9 mouse cellular contexts compared by ENCODE assay signal in the genomic region with DNA sequence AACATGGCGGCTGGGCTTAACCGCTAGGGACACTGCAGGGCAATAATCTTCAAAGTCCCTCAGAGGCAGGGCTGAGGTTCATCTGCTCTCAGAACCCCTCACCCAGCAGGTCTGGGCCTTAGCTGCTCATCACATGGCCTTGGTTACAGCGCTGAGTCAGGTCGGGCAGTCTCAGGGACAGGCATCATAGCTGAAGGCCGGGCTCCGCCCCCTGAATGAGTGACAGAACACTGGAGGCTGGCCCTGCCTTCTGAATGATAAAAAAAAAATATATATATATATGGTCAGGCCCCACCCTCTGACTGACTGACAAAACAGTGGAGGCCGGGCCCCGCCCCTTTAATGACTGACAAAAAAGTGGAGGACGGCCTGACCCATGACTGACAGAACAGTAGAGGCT. TPM values are rescaled to one million over a fixed set of nuclear protein-coding genes. Genes with fewer than 3 reads are reported as not detected.
DNase-seq lines count a peak whose midpoint lies in the region; ATAC-seq and TF ChIP-seq lines count a peak whose summit lies in the region.
"Had no signal": no experiment of that assay in that cellular context is flagged by ENCODE, and none has a peak within 500 bp of the region (broad histone marks: within the 10 kb centered on the region; RNA-seq: fewer than 3 reads in every experiment).

No protein-coding gene starts in this region.

- intact Hi-C loops in heart, postnatal 25 days (cut with DNase I): no loop called here

- ATAC-seq in heart, embryonic 12.5 days (ENCODE audit: insufficient number of reproducible peaks, low FRiP score): peak; percentile 75
- peak; percentile 60 for ATAC-seq in limb, embryonic 13.5 days (ENCODE audit: low FRiP score, low read depth)
- peak; percentile 75 for ATAC-seq in stomach, postnatal 0 days (ENCODE audit: low FRiP score, low TSS enrichment)

- peak overlapping the region; percentile 38 for H3K4me2 ChIP-seq in heart, embryonic 12.5 days
- H3K4me2 ChIP-seq in limb, embryonic 13.5 days (replicated peaks): 0 out of 2 replicates have a peak overlapping the region, but pooled peaks have one; percentile 11
- no peak overlapping the region for H3K4me2 ChIP-seq in stomach, postnatal 0 days (replicated peaks; ENCODE audit: low read depth)
- H3K4me2 ChIP-seq: embryonic facial prominence, embryonic 12.5 days had no signal

- no peak for DNase-seq in heart, postnatal 25 days (ENCODE audit: low spot score)
- peak; percentile 25 for DNase-seq in thymus, postnatal 0 days (ENCODE audit: low spot score)
- DNase-seq in thymus, postnatal 4 days: no peak
- no peak for DNase-seq in stomach, postnatal 0 days (ENCODE audit: low spot score)
- no peak for DNase-seq in thymus, postnatal 36 days
- no peak for DNase-seq in right cerebral cortex, adult 18-20 months

- no peaks in the 10 kb centered on the region for H3K36me3 ChIP-seq in heart, embryonic 12.5 days
- H3K36me3 ChIP-seq in limb, embryonic 13.5 days: no peaks in the 10 kb centered on the region
- no peaks in the 10 kb centered on the region for H3K36me3 ChIP-seq in stomach, postnatal 0 days (ENCODE audit: control insufficient read depth, insufficient read depth, low read length)
- H3K36me3 ChIP-seq: embryonic facial prominence, embryonic 12.5 days had no signal

- H3K4me3 ChIP-seq in heart, embryonic 12.5 days: no peak overlapping the region
- no peak overlapping the region for H3K4me3 ChIP-seq in limb, embryonic 13.5 days
- H3K4me3 ChIP-seq in stomach, postnatal 0 days (ENCODE audit: low read depth, low read length): no peak overlapping the region
- H3K4me3 ChIP-seq: embryonic facial prominence, embryonic 12.5 days had no signal

- H3K9me3 ChIP-seq in heart, embryonic 12.5 days (replicated peaks): no peaks in the 10 kb centered on the region
- no peaks in the 10 kb centered on the region for H3K9me3 ChIP-seq in limb, embryonic 13.5 days
- H3K9me3 ChIP-seq in stomach, postnatal 0 days (ENCODE audit: control insufficient read depth, low read length): no peaks in the 10 kb centered on the region
- H3K9me3 ChIP-seq: embryonic facial prominence, embryonic 12.5 days had no signal

- WGBS in heart, embryonic 12.5 days: 21% methylated on average over 9 of the region's 9 CpGs
- 22% methylated on average over 9 of the region's 9 CpGs for WGBS in limb, embryonic 13.5 days
- WGBS in stomach, postnatal 0 days: 30% methylated on average over 9 of the region's 9 CpGs

- no peak for TF ChIP-seq CTCF in stomach, postnatal 0 days (IDR thresholded peaks at IDR 0.05; ENCODE audit: low read depth)

- no peaks in the 10 kb centered on the region for H3K27me3 ChIP-seq in heart, embryonic 12.5 days (replicated peaks)
- peaks cover 2% of the 10 kb centered on the region; the same call in 1 of the 2 replicates for H3K27me3 ChIP-seq in limb, embryonic 13.5 days
- no peaks in the 10 kb centered on the region for H3K27me3 ChIP-seq in stomach, postnatal 0 days (ENCODE audit: control insufficient read depth, insufficient read depth, low read length)
- H3K27me3 ChIP-seq: embryonic facial prominence, embryonic 12.5 days had no signal

- peaks cover 71% of the 10 kb centered on the region for H3K4me1 ChIP-seq in heart, embryonic 12.5 days (replicated peaks)
- H3K4me1 ChIP-seq in limb, embryonic 13.5 days: peaks cover 23% of the 10 kb centered on the region
- peaks cover 3% of the 10 kb centered on the region; the same call in 1 of the 2 replicates for H3K4me1 ChIP-seq in stomach, postnatal 0 days (replicated peaks; ENCODE audit: control insufficient read depth, insufficient read depth)

- no peak for TF ChIP-seq EP300 in stomach, postnatal 0 days (optimal IDR thresholded peaks at IDR 0.05)

- no peak overlapping the region for H3K9ac ChIP-seq in heart, embryonic 12.5 days
- H3K9ac ChIP-seq in limb, embryonic 13.5 days: no peak overlapping the region
- no peak overlapping the region for H3K9ac ChIP-seq in stomach, postnatal 0 days (ENCODE audit: low read length)
- H3K9ac ChIP-seq: embryonic facial prominence, embryonic 12.5 days had no signal

- H3K27ac ChIP-seq in heart, embryonic 12.5 days (ENCODE audit: poor library complexity, severe bottlenecking): peak overlapping the region; percentile 65; the same call in 1 of the 2 replicates
- no peak overlapping the region for H3K27ac ChIP-seq in limb, embryonic 13.5 days
- no peak overlapping the region for H3K27ac ChIP-seq in stomach, postnatal 0 days (replicated peaks)

RNA-seq across cellular contexts. Expression of a gene that starts 56.6 kb away (rescaled TPM):
- 20.0 and 22.8 TPM in 2 replicates for polyA plus RNA-seq in heart, embryonic 12.5 days (2016; fragmentation: Nextera tagmentation; extraction: Ambion mirVana)
- total RNA-seq in heart, postnatal 25 days (2021): 10 to 100 TPM; 21.3 to 26.1 TPM
- polyA plus RNA-seq in thymus, postnatal 0 days (2015; fragmentation: Nextera tagmentation; extraction: Ambion mirVana): 3.8 and 3.9 TPM in 2 replicates
- 6.0 and 7.2 TPM in 2 replicates for polyA plus RNA-seq in limb, embryonic 13.5 days (2015; fragmentation: Nextera tagmentation; extraction: Ambion mirVana)
- 5.3 and 6.2 TPM in 2 replicates for polyA plus RNA-seq in stomach, postnatal 0 days (2015; fragmentation: Nextera tagmentation; extraction: Ambion mirVana)
